ENCODE assay signal across 21 mouse cellular contexts in the genomic region with DNA sequence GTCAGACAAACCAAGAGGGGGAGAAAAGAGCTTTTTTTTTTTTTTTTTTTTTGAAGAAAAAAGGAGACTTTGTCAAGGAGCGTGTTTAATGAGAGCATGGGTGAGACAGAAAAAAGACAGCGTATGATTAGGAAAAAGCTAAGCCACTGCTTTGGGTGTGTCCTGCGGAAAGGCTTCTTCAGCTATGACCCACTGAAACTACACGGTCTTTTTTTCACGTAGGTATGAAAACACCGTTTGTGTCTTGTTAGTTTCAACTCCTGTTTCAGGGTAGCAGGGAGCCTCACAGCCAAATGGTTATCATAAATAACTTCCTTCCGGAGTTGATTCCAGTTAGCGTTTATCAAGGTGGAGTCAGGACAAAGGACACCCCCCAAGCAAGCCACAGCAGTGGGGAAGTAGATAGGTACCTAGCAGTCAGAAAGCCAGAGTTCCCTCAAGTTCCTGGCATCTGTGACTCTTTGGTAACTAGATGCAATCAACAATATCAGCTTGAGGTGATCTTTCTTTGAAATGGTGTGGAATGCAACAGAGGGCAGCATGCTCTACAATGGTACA.
"Had no signal": no experiment of that assay in that cellular context is flagged by ENCODE, and none has a peak within 500 bp of the region (broad histone marks: within the 10 kb centered on the region; RNA-seq: fewer than 3 reads in every experiment).

No protein-coding gene starts in this region.

- DNase-seq: lung, adult 2 months; lung, postnatal 14 days; lung, postnatal 36 days; midbrain, embryonic 14.5 days; right cerebral cortex, postnatal 25 days; thymus, adult 2 months; thymus, postnatal 25 days; thymus, postnatal 4 days had no signal

- H3K9me3 ChIP-seq: lung, embryonic 15.5 days; megakaryocyte, embryonic 14.5 days; midbrain, embryonic 10.5 days; midbrain, embryonic 12.5 days; neural tube, embryonic 13.5 days; neural tube, embryonic 15.5 days; stomach, embryonic 15.5 days had no signal

- H3K36me3 ChIP-seq: lung, embryonic 15.5 days; midbrain, embryonic 10.5 days; midbrain, embryonic 12.5 days; neural tube, embryonic 13.5 days; neural tube, embryonic 15.5 days; stomach, embryonic 15.5 days had no signal

- H3K27ac ChIP-seq: liver, embryonic 14.5 days; lung, embryonic 15.5 days; macrophage; midbrain, embryonic 10.5 days; midbrain, embryonic 12.5 days; neural tube, embryonic 13.5 days; neural tube, embryonic 15.5 days; stomach, embryonic 15.5 days; stomach, postnatal 0 days had no signal

- H3K27me3 ChIP-seq: lung, embryonic 15.5 days; megakaryocyte, embryonic 14.5 days; midbrain, embryonic 12.5 days; neural tube, embryonic 13.5 days; neural tube, embryonic 15.5 days; stomach, embryonic 15.5 days had no signal

- H3K4me3 ChIP-seq: lung, embryonic 15.5 days; megakaryocyte, embryonic 14.5 days; midbrain, embryonic 10.5 days; midbrain, embryonic 12.5 days; myocyte; neural tube, embryonic 13.5 days; neural tube, embryonic 15.5 days; stomach, embryonic 15.5 days had no signal

- H3K9ac ChIP-seq: liver, embryonic 14.5 days; lung, embryonic 15.5 days; midbrain, embryonic 12.5 days; neural tube, embryonic 13.5 days; neural tube, embryonic 15.5 days; stomach, embryonic 15.5 days had no signal

- H3K4me2 ChIP-seq: lung, embryonic 15.5 days; midbrain, embryonic 12.5 days; neural tube, embryonic 13.5 days; neural tube, embryonic 15.5 days; stomach, embryonic 15.5 days had no signal

- H3K4me1 ChIP-seq: lung, embryonic 15.5 days; megakaryocyte, embryonic 14.5 days; midbrain, embryonic 10.5 days; midbrain, embryonic 12.5 days; neural tube, embryonic 13.5 days; neural tube, embryonic 15.5 days; stomach, embryonic 15.5 days had no signal

- ATAC-seq: lung, postnatal 0 days; midbrain, embryonic 16.5 days had no signal
